Mouse (Mus musculus) cerebellum, postnatal 14 days (tissue): Measurements from ENCODE around the gene AI593442.

ENCODE experiments used
- DNase-seq, 2 experiments: peaks; one replicate each; pipeline ENCODE4 v3.0.0; 2021; ENCODE audit warnings: mixed read lengths in 2 of 2

Gene AI593442

DNA sequence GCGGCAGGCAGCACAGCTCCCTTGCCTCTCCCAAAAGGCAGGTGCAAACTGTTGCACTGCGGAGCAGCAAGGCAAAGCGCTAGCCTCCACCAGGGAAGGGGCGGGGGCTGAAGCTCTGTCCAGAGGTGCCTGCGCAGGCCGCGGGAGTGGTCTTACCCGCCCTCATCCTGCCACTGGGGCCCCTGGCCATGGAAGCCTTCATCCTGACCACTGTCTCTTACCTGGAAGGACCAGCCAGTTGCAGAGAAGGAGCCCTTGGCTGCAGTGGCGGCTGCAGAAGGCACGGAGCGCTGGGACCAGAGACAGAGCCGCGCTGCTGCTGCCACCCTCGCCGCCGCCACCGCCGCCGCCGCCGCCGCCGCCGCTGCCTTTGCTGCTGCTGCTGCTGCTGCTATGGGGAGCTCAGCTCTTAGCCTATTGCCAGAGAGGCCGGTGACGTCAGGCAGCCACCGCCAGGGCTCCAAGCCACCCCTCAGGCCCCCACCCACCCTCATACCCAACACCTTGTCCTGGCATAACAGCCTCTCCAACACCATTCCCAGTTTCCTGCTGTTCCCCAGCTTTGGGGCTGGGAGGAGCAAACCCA is at the start of gene AI593442:
Gene AI593442, minus strand, starts transcription at position 419 of the 586 bp plus-strand sequence.
- peak; percentile 34 to 40 for DNase-seq

DNA sequence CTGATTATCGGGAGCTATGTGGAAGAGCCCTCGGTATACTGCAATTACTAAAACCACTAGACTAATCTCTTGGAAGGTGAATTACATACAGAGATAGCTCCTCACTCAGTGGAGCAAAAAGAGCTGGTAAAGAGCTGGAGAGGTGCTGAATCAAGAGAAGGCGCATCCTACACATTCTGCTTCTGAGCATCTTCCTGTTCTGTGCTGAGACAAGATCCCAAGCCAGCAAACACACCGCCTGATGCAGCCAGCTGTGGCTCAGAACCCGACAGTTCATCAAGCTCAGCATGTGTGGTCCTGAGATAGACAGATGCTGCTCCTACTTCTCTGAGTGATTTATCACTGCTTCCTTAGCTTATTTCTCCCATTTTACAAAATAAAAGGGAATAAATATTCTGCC is 49.2 kb upstream of the AI593442 start:
- DNase-seq: no peak

DNA sequence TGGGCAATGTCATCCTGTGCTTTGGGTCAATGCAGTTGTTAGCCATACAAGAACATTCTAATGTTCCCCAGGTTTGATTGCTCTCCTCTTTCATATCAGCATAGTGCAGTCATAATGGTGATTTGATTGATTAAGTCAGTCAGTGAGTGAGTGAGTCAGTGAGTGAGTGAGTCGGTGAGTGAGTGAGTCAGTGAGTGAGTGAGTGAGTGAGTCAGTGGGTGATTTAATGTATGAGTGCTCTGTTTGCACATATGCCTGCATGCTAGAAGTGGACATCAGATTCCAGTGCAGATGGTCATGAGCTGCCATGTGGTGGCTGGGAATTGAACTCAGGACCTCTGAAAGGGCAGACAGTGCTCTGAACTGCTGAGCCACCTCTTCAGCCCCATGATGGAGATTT is 43.0 kb upstream of the AI593442 start:
- DNase-seq: no peak

DNA sequence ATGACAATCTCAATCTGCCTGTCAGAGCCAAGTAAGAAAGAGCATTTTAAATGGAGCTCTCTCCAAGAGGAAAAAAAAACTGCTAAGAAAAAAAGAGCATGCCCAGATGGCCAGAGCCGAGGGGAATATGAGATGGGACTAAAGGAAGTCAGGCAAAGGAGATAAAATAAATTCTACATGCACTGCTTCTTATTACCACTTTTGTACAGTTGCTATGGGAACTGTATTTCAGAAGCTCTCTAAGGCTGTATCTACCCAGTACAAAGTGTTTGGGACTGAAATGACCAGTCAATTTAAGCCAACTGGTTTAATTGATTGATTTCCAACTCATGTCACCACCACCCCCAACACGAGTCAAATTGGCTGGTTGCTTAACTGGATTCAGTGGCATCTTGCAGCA is 40.0 kb upstream of the AI593442 start:
- DNase-seq: no peak

DNA sequence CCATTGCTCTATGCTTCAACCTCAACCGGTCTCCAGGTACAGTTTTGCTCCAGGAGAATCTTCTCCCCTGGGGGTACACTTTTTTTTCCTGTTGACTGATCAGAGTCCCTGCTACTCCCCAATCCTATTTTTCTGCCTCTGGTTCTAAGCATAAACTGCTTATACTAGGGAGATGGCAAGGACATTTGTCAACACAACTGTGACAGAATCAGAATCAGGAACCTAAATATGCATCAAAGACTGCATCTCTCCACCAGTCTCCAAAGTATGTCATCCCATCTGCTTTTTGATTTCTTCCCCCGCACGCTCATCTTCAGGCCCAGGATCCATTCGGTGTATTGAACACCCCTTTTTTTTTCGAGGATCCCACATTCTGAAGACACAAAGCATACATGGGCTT is 456 bp upstream of the AI593442 start:
- DNase-seq: peak in 1 of 2 experiments; percentile 3

DNA sequence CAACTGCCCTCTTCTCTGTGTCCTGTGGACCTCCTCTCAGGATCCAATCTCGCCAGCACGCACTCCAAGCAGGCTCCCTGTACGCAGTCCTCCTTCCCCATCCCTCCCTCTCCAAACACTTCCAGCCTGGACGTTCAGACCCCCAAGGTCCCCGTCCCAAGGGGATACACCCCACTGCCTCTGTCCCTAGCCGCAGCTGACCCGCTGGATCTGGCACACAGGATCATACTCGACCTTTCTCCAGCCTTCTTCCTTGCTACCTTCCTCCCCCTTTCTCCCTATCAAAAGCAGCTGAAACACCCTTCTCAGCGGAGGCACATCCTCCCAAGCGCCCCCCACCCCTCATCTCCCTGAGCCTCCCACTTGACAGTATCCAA is 753 bp downstream of the AI593442 start:
- no peak for DNase-seq

DNA sequence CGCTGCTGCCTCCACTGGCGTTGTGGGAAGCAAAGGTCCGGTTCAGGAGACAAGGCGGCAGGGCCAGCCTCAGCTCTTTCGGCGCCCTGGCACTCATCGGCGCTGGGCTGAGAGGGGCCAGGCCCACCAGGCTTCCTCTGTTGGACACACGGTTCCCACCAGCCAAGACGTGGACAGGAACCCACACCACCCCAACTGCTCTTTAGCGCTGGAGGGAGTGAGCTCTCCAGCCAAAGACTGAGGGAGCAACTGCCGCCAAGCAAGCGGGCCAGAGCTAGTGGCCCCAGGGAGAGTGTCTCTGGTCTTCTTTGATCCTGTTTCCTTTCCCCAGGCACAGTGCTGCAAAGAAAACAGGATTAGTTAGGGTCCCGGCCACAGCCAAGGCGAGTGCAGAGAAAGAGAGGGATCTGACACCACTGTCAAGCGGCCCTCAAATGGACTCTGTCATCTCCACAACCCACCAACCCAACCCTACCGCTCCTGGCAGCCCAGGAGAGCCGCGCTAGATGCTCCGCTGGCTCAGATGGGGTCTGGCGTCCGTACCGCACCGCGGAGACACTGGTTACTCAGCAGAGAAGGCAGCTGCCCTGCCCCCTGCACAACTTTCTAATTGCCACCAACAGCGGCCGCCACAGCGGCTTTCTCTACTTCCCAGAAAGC is 1.3 kb downstream of the AI593442 start:
- peak; percentile 35 to 40 for DNase-seq

DNA sequence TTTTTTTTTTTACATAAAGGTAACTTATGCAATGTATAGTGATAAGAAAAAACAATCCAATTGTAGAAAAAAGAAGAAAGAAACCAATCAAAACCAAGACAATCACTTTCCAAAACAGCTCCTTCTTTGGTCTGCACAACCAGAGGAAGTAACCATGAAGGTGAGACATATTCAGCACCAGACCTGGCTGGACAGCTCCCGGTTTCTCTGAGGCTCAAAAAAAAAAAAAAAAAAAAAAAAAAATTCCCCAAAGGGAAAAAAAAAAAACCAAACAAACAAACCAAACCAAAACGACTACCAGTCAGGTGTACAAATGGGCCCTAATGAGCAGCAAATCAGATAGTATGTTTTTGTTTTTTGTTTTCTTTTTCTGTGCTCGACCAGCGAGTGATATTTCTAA is 3.0 kb downstream of the AI593442 start:
- no peak for DNase-seq

DNA sequence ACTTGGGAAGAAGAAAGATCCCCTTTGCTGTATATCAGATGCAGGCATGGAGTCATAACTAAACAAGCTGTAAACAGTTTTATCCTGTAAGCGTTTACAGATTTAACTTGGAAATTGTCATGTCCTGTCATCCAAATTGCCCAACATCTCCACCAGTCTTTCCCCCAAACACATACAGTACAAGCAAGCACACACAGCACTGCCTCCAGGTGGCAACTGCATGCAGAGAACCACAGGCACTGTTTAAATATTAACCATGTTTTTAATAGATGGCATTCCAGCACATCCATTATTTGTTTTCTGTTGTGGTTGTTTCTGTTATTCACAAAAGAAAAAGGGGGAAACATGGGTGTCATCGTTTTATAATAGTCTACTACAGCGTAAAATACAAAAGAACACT is 3.6 kb downstream of the AI593442 start:
- DNase-seq: peak in 1 of 2 experiments; percentile 3

DNA sequence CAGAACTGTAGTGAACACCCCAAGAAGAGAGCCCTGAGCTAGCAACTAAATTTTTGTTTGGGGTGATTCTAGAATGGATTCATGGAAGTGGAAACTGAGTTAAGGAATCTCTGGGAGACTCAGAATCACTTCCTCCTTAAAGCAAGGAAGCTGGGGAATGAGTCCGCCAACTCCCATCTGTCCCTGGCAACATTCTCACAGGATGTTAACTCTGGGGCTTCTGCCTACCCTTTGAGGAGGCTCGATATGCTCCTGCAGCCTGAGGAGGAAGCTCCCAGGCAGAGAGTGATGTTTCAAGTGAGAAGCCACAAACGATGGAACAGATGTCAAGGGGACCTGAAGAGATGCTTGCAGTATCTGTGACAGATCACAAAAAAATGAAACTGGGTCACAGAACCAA is 18.2 kb downstream of the AI593442 start:
- no peak for DNase-seq

DNA sequence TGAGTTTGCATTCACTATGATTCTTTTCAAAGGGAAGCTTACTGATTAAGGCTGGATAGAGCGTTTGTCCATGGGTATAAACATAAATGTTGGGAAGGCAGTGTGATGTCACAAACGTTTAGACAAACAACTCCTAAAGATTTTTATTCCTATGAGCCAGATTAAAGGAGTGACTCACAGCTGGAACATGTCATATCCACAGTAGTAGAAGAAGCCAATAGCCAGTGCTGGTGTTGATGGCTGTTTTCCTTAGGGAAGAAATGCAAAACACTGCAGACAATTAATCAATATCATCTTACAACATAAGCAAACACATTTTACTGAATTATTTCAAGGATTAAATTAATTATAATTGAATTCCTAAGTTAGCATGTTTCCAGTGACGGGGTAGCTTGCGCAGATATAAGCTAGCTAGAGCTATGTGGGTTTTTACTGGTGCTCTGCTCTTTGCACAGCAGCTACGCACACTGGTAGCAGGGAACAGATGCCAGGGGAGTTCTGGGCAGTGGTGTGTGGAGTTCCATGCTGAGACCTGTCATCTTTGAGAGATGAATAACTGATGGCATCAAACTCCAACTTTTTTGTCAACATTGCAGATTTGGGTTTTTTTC is 29.1 kb downstream of the AI593442 start:
- DNase-seq: no peak

DNA sequence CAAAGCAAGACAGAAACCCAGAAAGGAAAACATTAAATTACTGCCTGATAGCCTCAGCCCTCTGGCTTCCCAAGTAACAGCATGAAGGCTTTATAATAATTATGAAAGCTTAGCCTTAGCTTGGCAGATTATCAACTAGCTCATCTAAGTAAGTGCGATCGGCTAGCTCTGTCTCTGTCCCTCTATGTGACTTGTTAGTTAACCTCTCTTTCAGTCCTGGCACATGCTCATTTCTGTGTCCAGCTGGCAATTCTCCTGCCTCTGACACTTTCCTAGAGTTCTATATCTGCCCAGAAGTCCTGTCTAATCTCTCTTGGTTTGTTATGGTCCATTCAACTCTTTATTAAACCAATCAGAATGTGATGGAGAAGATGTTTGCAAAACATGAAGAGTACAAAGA is 34.3 kb downstream of the AI593442 start:
- peak; percentile 4 for DNase-seq

DNA sequence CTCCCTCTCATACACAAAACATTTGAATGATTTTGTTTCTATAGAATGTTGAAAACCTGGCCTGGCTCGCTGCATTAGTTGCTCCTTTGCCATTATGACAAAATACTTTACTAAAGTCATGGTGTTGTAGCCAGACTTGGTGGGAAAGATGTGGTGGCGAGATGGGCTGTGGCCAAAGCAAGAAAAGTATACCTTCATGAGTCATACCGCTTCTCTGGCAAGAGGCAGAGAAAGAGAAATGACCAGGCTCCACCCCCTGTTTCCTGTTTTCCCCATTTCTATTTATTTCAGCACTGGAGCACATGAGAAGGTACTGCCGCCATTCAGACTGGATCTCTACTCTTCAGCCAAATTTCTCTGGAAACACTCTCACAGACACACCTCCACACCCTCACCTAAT is 35.0 kb downstream of the AI593442 start:
- no peak for DNase-seq

DNA sequence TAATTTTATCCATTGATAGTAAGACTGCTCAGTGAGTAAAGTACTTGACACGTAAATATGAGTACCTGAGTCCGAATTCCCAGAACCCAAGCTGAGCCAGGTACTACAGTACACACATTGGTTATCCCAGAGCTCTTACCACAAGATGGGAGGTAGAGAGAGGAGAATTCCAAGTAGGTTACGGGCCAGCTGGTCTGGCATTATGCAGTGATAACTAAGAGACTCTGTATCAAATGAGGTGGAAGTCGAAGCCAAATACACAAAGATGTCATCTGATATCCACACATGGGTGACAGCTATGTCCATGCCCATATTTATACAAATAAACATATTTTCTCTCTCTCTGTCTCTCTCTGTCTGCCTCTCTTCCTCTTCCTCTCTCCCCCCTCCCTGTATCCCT is 35.4 kb downstream of the AI593442 start:
- DNase-seq: peak in 1 of 2 experiments; percentile 3

DNA sequence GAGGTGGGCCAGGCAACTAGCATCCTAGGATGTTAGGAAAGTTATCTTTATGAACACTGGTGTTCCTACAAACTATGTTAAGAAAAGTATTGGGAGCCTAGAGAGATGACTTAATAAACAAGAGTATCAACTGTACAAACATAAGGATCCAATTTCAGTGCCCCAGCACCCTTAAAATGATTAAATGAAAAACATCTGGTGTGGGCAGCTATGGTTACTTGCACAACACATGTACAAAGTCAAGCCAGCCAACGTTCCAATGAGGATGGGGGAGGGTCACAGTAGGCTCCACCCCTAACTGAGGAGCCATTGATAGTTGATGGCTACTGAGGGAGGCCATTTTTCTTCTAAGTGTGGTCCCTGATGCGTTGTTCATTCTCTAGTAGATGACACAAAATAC is 43.6 kb downstream of the AI593442 start:
- DNase-seq: no peak

DNA sequence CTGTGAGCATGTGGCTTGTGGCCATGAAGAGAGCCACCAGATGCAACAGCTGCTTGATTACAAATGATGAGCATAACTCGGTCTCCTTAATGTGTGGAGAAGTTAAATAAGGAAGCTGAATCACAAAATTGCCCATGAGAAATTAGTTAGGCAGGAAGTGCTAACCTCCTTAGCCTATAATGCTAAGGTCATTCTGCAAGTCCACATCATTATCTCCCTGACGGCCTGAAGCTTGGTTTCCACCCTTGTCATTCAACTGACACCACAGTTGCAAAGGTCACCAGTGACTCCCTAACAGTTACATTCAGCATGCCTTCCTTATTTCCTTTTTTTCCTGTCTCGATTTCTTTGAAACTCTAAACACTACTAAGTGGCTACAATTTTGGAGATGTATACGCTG is 55.7 kb downstream of the AI593442 start:
- no peak for DNase-seq
